Mouse (Mus musculus) hindbrain, embryonic 13.5 days (tissue): ENCODE measurements around the gene Bfsp2. TPM values are rescaled to one million over a fixed set of nuclear protein-coding genes. Genes with fewer than 3 reads are reported as not detected.
A peak's percentile ranks its signal among the peaks of the same experiment; 100 is the strongest.

Experiments
- ATAC-seq: fragments of 200-750 bp; cut with Nextera tagmentation; 2 replicates; pipeline ENCODE4 v1.8.0; 2017; ENCODE audit warnings: moderate TSS enrichment; ENCODE audit not compliant: low FRiP score
- H3K27ac ChIP-seq: fragments of 300-500 bp; sonication (generic); 2 replicates; pipeline ENCODE4 v1.5.1; 2015; ENCODE audit warnings: inconsistent platforms, mild to moderate bottlenecking, moderate library complexity
- H3K27me3 ChIP-seq: fragments of 300-500 bp; sonication (generic); 2 replicates; pipeline ENCODE4 v1.6.1; 2015; ENCODE audit warnings: mild to moderate bottlenecking, inconsistent platforms
- H3K36me3 ChIP-seq: fragments of 300-500 bp; sonication (generic); 2 replicates; pipeline ENCODE4 v1.6.1; 2015; ENCODE audit warnings: mild to moderate bottlenecking, inconsistent platforms
- H3K4me1 ChIP-seq: fragments of 300-500 bp; sonication (generic); replicated peaks from 2 replicates; pipeline ENCODE4 v1.6.1; 2015; ENCODE audit warnings: inconsistent platforms
- H3K4me2 ChIP-seq: fragments of 300-500 bp; sonication (generic); 2 replicates; pipeline ENCODE4 v1.6.1; 2015; ENCODE audit warnings: inconsistent platforms, mild to moderate bottlenecking, moderate library complexity
- H3K4me3 ChIP-seq: fragments of 300-500 bp; sonication (generic); 2 replicates; pipeline ENCODE4 v1.5.1; 2015; ENCODE audit warnings: mild to moderate bottlenecking, inconsistent platforms
- H3K9ac ChIP-seq: fragments of 300-500 bp; sonication (generic); 2 replicates; pipeline ENCODE4 v1.6.1; 2015; ENCODE audit warnings: mild to moderate bottlenecking, inconsistent platforms
- H3K9me3 ChIP-seq: fragments of 300-500 bp; sonication (generic); 2 replicates; pipeline ENCODE4 v1.6.1; 2016; ENCODE audit warnings: inconsistent platforms
- WGBS: fragments of 180-500 bp; shearing (Covaris S2); methylation state at CpG from one replicate; pipeline ENCODE4 v1.1.7; 2015; 5-methylcytosine and 5-hydroxymethylcytosine counted together
- polyA plus RNA-seq: library from polyadenylated mRNA; unstranded; fragments of >200 nt; fragmentation: Nextera tagmentation; extraction: Ambion mirVana; gene quantifications from 2 replicates; pipeline ENCODE4 v1.2.1, GENCODE M21; 2015

Bfsp2 gene
- polyA plus RNA-seq, 1 experiment from 2014 or later, result 4.5 TPM

- H3K27ac ChIP-seq, result peak overlapping the region; percentile 42; the same call in 1 of the 2 replicates
- no peak overlapping the region for H3K4me2 ChIP-seq
- H3K4me1 ChIP-seq, result peaks cover 67% of the 10 kb centered on the region
- peaks cover 31% of the 10 kb centered on the region for H3K27me3 ChIP-seq
- H3K9ac ChIP-seq, result no peak overlapping the region
- H3K9me3 ChIP-seq, result no peaks in the 10 kb centered on the region
- 72% methylated on average over 2 of the region's 2 CpGs for WGBS
- no peak for ATAC-seq
- peaks cover 13% of the 10 kb centered on the region for H3K36me3 ChIP-seq
- H3K4me3 ChIP-seq, result no peak overlapping the region
Observed at GRCm38 (mm10) chr9:103502655-103503054, 22.4 kb upstream of the Bfsp2 start.

GRCm38 (mm10) chr9:103501861-103502364, 21.7 kb upstream of the Bfsp2 start:
- H3K27ac ChIP-seq, result peak overlapping the region; percentile 42
- peaks cover 35% of the 10 kb centered on the region for H3K27me3 ChIP-seq
- no peak overlapping the region for H3K9ac ChIP-seq
- ATAC-seq, result peak; percentile 77
- H3K4me1 ChIP-seq, result peaks cover 62% of the 10 kb centered on the region
- no peaks in the 10 kb centered on the region for H3K9me3 ChIP-seq
- peak overlapping the region; percentile 17 for H3K4me2 ChIP-seq
- H3K4me3 ChIP-seq, result no peak overlapping the region
- peaks cover 13% of the 10 kb centered on the region for H3K36me3 ChIP-seq
- 6% methylated on average over 14 of the region's 14 CpGs for WGBS

- Histone ChIP-seq H3K36me3 (peaks cover 13% of the 10 kb centered on the region), H3K9ac (no peak overlapping the region), H3K9me3 (no peaks in the 10 kb centered on the region), H3K4me2 (no peak overlapping the region), H3K4me3 (no peak overlapping the region), H3K27ac (no peak overlapping the region), H3K27me3 (peaks cover 43% of the 10 kb centered on the region), H3K4me1 (peaks cover 47% of the 10 kb centered on the region)
- no peak for ATAC-seq
- 85% methylated on average over 18 of the region's 18 CpGs for WGBS
Observed at GRCm38 (mm10) chr9:103499366-103499765, 19.1 kb upstream of the Bfsp2 start.

DNA sequence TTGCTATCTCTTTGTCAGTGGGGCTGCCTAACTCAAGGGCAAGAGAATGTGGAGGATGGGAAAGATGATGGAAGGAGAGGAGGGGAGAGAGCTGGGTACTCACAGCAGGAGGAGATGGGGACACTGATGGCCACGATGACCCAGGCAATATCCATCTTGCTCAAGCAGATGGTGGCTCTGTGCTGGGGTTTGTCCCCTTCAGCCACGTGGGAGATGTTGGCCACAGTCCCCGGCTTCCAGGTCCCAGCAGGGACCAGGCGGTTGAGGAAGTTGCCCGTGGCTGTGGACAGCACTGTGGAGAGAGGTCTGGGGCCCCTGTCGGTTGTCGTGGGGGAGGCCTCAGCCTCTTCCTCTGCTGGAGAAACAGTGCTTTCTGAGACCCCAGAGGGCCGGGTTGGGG, 18.5 kb upstream of the Bfsp2 start:
- peaks cover 43% of the 10 kb centered on the region for H3K27me3 ChIP-seq
- H3K4me3 ChIP-seq, result no peak overlapping the region
- no peak overlapping the region for H3K27ac ChIP-seq
- no peak overlapping the region for H3K9ac ChIP-seq
- H3K4me2 ChIP-seq, result no peak overlapping the region
- H3K4me1 ChIP-seq, result peaks cover 45% of the 10 kb centered on the region
- H3K36me3 ChIP-seq, result peaks cover 13% of the 10 kb centered on the region
- no peaks in the 10 kb centered on the region for H3K9me3 ChIP-seq
- ATAC-seq, result no peak
- 64% methylated on average over 8 of the region's 8 CpGs for WGBS

DNA sequence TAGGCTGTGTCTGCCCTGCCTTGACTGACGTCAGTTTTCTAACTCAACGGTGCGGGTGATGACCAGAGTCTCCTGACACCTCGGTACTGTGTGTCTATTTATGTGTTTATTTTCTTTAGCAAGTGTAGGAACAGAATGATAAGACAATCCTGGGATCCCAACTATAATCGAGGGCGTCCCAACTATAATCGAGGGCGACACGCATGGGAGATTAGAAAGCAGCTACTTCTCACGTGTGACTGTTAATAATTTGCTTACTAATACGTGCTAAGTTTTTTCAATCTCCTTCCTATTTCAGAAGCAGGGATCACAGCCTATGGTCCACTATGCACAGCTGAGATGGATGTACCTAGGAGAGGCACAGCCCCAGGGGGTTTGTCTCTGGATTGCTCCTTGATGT, 15.2 kb upstream of the Bfsp2 start:
- Histone ChIP-seq H3K9me3 (no peaks in the 10 kb centered on the region), H3K27me3 (peaks cover 56% of the 10 kb centered on the region), H3K9ac (no peak overlapping the region), H3K27ac (no peak overlapping the region), H3K4me1 (peaks cover 24% of the 10 kb centered on the region), H3K36me3 (peaks cover 13% of the 10 kb centered on the region), H3K4me2 (no peak overlapping the region), H3K4me3 (no peak overlapping the region)
- 84% methylated on average over 11 of the region's 11 CpGs for WGBS
- no peak for ATAC-seq

GRCm38 (mm10) chr9:103494346-103495020, 14.3 kb upstream of the Bfsp2 start:
- H3K4me2 ChIP-seq, result no peak overlapping the region
- no peaks in the 10 kb centered on the region for H3K9me3 ChIP-seq
- peaks cover 47% of the 10 kb centered on the region for H3K27me3 ChIP-seq
- H3K4me3 ChIP-seq, result no peak overlapping the region
- no peak overlapping the region for H3K27ac ChIP-seq
- WGBS, result 33% methylated on average over 7 of the region's 7 CpGs
- no peak overlapping the region for H3K9ac ChIP-seq
- peaks cover 19% of the 10 kb centered on the region for H3K4me1 ChIP-seq
- H3K36me3 ChIP-seq, result peaks cover 10% of the 10 kb centered on the region
- ATAC-seq, result peak; percentile 85

GRCm38 (mm10) chr9:103491985-103492384, 11.8 kb upstream of the Bfsp2 start:
- Histone ChIP-seq H3K9ac (no peak overlapping the region), H3K27ac (no peak overlapping the region), H3K4me3 (no peak overlapping the region), H3K4me1 (peaks cover 14% of the 10 kb centered on the region), H3K4me2 (no peak overlapping the region), H3K9me3 (no peaks in the 10 kb centered on the region), H3K27me3 (peaks cover 32% of the 10 kb centered on the region), H3K36me3 (0 out of 2 replicates have a peak, but pooled peaks cover 4% of the 10 kb centered on the region)
- 89% methylated on average over 8 of the region's 8 CpGs for WGBS
- no peak for ATAC-seq

DNA sequence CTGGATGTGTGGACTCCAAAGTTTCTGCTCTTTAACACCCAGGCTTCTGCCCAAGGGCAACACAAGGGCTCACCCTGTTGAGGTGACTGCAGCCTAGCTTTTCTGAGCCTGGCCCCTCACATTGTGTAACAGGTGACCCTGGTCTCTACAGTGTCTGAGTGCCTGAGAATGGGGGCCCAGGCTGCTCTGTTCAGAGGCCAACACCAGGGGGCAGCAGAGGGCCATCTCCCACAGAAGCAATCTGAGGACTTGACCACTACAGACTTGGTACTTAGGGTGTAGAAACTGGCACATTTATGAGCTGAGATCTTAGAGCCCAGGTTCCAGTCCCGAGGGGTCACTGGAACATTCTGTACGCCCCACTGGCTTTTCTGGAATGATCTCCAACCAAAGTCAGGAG, 10.2 kb upstream of the Bfsp2 start:
- Histone ChIP-seq H3K4me1 (peaks cover 25% of the 10 kb centered on the region), H3K36me3 (0 out of 2 replicates have a peak, but pooled peaks cover 4% of the 10 kb centered on the region), H3K27ac (no peak overlapping the region), H3K9me3 (no peaks in the 10 kb centered on the region), H3K27me3 (peaks cover 25% of the 10 kb centered on the region), H3K4me3 (no peak overlapping the region), H3K4me2 (no peak overlapping the region), H3K9ac (no peak overlapping the region)
- peak; percentile 62 for ATAC-seq
- WGBS, result 27% methylated on average over 2 of the region's 2 CpGs

DNA sequence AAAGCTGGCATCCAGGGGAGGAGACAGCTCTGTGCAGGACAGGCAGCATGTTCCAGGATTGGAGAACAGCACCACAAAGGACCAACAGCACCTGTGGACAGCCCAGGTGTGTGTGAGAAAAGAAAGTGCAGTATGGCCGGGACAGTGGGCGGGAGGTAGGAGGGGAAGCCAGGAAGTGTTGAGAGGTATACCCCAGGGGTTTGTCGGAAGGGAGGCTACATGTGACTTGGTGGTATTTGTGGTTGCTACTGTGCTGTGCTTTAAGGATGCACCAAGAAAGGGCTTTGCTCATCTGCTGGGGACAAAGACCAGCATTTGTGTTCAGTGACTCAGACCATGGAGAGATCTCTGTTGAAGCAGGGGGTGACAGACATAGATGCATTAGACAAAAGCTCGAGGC, 9.7 kb upstream of the Bfsp2 start:
- ATAC-seq, result no peak

DNA sequence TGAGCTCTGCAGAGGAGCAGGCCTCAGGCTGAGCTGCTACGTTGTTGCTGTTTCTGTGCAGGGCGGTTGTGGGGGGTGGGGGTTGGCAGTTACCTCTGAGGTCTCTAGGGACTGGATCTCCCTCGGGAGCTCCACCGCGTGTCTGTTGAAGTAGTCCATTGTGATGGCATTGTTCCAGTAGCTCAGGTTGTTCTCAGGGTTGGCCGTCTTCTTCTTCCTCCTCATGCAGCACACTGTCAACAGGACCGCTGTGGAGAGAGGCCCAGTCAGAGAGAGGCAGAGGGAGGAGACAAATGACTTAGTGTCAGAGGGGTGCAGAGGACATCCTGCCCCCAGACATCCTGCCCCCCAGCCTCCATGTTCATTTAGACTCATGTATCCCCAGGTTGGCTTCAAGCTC, 8.9 kb upstream of the Bfsp2 start:
- Histone ChIP-seq H3K27ac (no peak overlapping the region), H3K4me1 (peaks cover 16% of the 10 kb centered on the region), H3K9ac (no peak overlapping the region), H3K9me3 (no peaks in the 10 kb centered on the region), H3K4me3 (no peak overlapping the region), H3K4me2 (no peak overlapping the region), H3K36me3 (peaks cover 4% of the 10 kb centered on the region; the same call in 1 of the 2 replicates), H3K27me3 (peaks cover 24% of the 10 kb centered on the region)
- 66% methylated on average over 7 of the region's 7 CpGs for WGBS
- ATAC-seq, result no peak

More for the DNA sequence above, 9.7 kb upstream of the Bfsp2 start:
- no peak overlapping the region for H3K4me2 ChIP-seq
- WGBS, result 88% methylated on average over 4 of the region's 4 CpGs
- H3K36me3 ChIP-seq, result 0 out of 2 replicates have a peak, but pooled peaks cover 4% of the 10 kb centered on the region
- H3K4me1 ChIP-seq, result peaks cover 24% of the 10 kb centered on the region
- no peak overlapping the region for H3K27ac ChIP-seq
- no peaks in the 10 kb centered on the region for H3K9me3 ChIP-seq
- no peak overlapping the region for H3K4me3 ChIP-seq
- no peak overlapping the region for H3K9ac ChIP-seq
- H3K27me3 ChIP-seq, result peaks cover 24% of the 10 kb centered on the region

DNA sequence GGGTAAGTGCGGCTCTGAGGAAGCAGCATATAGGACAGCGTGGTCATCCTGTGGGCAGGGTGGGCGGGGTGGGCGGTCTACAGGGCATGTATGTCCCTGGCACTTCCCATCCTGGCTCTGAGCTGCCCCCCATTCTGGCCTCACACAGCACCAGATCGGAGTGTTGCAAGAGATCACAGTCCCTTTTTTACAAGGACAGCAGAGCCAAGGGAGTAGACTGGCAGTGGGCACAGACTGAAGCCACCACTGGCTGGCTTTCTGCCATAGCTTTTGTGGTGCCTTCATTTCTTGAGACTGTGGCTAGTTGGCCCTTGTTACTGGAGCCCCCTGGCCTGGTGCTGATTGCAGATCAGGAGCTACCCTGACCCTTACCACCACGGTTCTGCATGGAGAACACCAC, 6.0 kb upstream of the Bfsp2 start:
- ATAC-seq, result no peak
- 89% methylated on average over 6 of the region's 6 CpGs for WGBS
- H3K4me2 ChIP-seq, result no peak overlapping the region
- no peak overlapping the region for H3K27ac ChIP-seq
- 0 out of 2 replicates have a peak, but pooled peaks cover 6% of the 10 kb centered on the region for H3K27me3 ChIP-seq
- H3K9ac ChIP-seq, result peak overlapping the region; percentile 24; the same call in 1 of the 2 replicates
- peaks cover 16% of the 10 kb centered on the region for H3K4me1 ChIP-seq
- no peak overlapping the region for H3K4me3 ChIP-seq
- no peaks in the 10 kb centered on the region for H3K9me3 ChIP-seq
- H3K36me3 ChIP-seq, result peaks cover 8% of the 10 kb centered on the region; the same call in 1 of the 2 replicates

DNA sequence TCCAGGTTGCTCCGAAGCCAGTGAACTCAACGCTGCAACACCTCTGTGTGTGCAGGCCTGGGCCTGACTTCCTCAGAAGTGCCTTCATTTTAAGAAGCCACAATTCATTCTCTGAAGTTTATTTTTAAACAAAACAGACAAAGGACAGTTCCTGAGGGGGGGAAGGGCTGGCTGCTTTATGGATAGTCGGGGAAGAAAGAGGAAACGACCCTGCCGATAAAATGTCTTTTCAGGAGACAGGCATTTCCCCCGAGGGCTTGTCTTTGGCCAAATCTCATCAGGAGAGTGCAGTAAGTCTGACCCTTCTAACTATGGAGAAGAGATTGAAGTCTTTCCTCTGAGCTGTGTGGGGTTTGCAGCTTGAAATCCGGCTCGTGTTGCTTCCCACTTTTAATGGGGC, 5.4 kb upstream of the Bfsp2 start:
- WGBS, result 42% methylated on average over 8 of the region's 8 CpGs
- H3K27me3 ChIP-seq, result 0 out of 2 replicates have a peak, but pooled peaks cover 6% of the 10 kb centered on the region
- H3K27ac ChIP-seq, result no peak overlapping the region
- H3K4me3 ChIP-seq, result no peak overlapping the region
- no peak for ATAC-seq
- peaks cover 23% of the 10 kb centered on the region for H3K4me1 ChIP-seq
- peaks cover 8% of the 10 kb centered on the region; the same call in 1 of the 2 replicates for H3K36me3 ChIP-seq
- H3K9ac ChIP-seq, result no peak overlapping the region
- no peak overlapping the region for H3K4me2 ChIP-seq
- H3K9me3 ChIP-seq, result no peaks in the 10 kb centered on the region
